Mouse (Mus musculus) cerebral cortex, adult 2 months (tissue): ENCODE data around the gene Lmod3.

Experiments
- WGBS: fragments of 180-500 bp; shearing (Covaris S2); methylation state at CpG from one replicate; pipeline ENCODE4 v1.1.7; 2018; 5-methylcytosine and 5-hydroxymethylcytosine counted together

Gene Lmod3

GRCm38 (mm10) chr6:97252711-97253221 is at the start of gene Lmod3:
TSS of gene Lmod3 (minus strand) at chr6:97252759.
- 35% methylated on average over 9 of the region's 9 CpGs for WGBS

DNA sequence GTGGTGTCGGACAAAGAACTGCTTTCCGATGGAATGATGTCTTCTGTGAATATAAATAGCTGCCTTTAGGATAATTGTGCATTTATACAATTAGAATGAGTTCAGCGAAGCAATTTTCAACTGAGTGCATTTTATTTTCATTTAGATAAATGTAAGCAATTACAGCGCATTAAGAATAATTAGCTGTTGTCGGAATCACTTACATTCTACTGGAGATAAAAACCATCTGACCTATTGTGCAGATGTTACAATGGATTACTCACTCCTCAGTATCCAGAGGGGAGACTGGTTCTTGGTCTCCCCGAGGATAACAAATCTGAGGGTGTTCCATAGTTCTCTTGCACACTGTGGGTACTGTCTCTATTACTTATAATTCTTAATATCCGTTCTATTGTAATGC is 49.7 kb upstream of the Lmod3 start:
- 85% methylated on average over 7 of the region's 7 CpGs for WGBS

- 80% methylated on average over 6 of the region's 6 CpGs for WGBS
These were observed 48.1 kb upstream of the Lmod3 start for GRCm38 (mm10) chr6:97300659-97301058.

- 90% methylated on average over 6 of the region's 6 CpGs for WGBS
These were observed 47.6 kb upstream of the Lmod3 start for GRCm38 (mm10) chr6:97300180-97300579.

GRCm38 (mm10) chr6:97297151-97297550 is 44.6 kb upstream of the Lmod3 start:
- WGBS: 86% methylated on average over 3 of the region's 3 CpGs

- WGBS: 91% methylated on average over 21 of the region's 21 CpGs
These were observed 43.4 kb upstream of the Lmod3 start for GRCm38 (mm10) chr6:97295866-97296527.

- 97% methylated on average over 9 of the region's 9 CpGs for WGBS
These were observed 42.9 kb upstream of the Lmod3 start for GRCm38 (mm10) chr6:97295416-97295815.

DNA sequence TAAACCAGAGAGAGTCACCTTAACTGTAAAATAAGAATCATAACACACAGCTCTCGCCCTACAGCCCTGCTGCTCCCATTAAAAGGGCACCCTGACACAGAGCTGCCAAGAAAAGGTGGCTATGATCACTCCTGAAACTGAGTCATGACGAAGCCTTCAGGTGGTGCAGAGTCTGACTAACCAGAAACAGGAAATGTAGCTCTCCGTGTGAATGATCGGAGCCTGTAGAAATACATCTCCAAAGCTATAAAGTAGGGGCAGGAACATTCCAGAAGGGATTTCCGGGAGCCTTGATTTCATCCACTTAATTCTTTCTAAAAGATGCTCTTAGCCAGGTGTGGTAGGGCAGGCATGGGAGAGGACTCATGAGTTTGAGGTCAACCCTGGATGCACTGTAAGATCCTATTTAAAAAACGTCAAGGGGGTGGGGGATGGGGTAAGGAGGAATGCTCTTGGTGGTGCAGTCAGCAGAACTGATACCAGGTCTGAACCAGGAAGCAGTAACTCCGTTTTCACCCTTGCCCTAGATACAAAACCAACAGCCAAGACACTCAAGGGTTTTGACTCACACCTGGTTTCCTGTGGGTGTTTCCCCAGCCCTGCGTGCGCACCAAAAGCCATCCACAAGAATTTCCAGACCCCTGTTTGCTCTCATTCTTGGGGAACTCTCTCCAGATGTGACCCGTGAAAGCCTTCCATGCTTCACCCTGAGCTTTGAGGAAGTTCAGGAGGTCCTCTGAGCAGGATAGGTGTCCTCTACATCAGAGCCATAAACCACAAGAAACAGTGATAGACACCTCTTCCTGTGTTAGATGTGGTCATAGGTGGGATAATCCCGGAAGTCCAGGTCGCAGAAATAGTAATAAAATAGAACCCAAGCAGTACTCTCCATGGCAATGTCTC is 41.4 kb upstream of the Lmod3 start:
- WGBS: 78% methylated on average over 12 of the region's 12 CpGs

- WGBS: 79% methylated on average over 5 of the region's 5 CpGs
These were observed 40.3 kb upstream of the Lmod3 start for GRCm38 (mm10) chr6:97292894-97293293.

GRCm38 (mm10) chr6:97292096-97292495 is 39.5 kb upstream of the Lmod3 start:
- 91% methylated on average over 3 of the region's 3 CpGs for WGBS

DNA sequence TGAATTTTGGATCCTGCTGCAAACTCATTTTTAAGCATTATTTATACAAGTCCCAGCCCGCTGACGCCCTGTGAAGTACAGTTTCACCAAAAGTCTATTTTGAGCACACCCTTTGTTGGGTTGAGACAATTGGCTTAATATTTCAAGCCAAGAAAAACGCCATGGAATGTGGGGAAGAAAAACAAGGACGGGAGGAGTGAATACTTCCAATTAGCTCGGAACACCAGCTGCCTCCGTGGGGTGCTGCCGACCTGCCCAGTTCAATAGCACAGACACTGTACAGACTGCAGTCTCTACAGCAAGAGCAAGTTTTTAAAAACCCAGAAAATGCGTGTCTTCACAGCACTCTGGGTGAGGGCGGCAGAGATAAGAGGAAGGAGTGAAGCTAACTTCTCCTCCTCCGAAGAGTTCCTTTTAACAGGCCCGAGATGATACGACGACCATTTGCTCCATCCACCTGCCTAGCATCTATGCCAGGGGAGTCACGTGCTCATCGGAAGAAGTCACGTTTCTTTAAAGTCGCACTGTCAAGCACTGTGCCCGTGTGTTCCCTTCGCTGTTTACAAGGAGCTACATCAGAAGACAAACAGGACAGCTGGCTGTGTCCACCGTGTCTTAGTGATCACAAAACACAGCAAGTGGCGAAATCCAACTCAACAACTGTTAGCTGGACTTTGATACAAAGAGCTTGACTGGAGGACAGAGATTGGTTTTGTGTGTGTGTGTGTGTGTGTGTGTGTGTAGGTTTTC is 38.8 kb upstream of the Lmod3 start:
- 54% methylated on average over 21 of the region's 21 CpGs for WGBS

GRCm38 (mm10) chr6:97290687-97291086 is 38.1 kb upstream of the Lmod3 start:
- WGBS: 56% methylated on average over 3 of the region's 3 CpGs

- WGBS: 90% methylated on average over 4 of the region's 4 CpGs
These were observed 37.3 kb upstream of the Lmod3 start for GRCm38 (mm10) chr6:97289838-97290237.

DNA sequence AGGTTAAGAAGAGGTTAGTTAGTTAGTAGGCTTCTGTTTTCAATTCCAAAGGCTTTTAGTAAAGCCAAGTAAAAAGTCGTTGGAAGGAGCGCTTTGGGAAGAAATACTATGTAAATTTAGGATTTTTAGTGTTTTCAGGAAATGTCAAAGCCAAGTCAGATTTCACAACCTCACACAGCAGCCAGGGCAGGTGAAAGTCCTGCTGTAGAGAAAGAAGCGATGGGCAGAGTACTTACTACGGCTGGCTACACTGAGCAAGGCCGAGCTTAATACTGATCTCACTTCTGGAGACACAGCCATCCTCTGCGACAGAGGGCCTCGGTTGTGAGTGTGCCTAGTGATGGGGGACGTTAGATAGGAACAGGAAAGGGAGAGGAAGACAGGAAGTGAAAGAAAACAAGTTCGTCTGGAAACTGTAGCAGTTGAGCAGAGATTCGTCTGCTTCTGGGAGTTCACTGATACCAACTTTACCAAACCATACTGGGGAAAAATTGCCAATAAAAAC is 36.8 kb upstream of the Lmod3 start:
- WGBS: 80% methylated on average over 10 of the region's 10 CpGs

DNA sequence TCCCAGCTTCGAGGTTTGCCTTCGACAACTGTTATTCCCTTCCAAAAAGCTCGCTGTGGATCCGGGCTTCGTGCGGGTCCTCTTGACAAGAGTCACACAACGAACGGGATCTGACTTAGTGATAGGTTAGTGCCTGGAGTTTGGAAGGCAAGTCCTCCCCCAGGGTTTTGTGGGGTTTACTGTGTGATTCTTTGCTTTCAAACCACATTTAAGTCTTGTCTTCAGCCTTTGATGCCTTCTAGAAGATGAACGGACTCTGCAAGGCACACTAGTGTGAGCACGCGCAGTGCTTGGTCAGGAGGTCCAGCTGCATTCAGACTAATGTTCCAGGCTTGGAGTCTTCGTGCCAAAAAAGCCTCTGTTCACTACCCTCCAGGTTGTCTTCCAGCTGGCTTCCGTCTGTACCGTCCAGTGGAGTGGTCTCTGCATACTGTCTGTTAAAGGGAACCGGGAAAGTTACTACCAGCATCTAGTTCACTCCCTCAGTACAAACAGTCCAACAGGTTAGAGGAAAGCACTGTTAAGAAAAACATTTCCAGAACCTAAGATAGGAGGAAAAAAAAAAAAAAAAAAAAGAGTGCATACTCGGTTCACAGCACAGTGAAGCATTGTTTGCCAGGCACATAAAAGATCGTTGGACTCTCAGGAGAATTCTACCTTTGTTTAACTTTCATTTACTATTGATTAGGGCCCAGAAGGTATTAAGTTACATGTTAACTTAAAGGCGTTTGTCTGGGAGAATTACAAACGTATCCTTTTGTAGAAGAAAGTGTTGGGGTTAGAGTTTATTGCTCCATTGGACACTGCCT is 35.7 kb upstream of the Lmod3 start:
- WGBS: 80% methylated on average over 19 of the region's 19 CpGs

GRCm38 (mm10) chr6:97286332-97286731 is 33.8 kb upstream of the Lmod3 start:
- WGBS: 96% methylated on average over 5 of the region's 5 CpGs

- WGBS: 100% methylated on average over 1 of the region's 1 CpGs
These were observed 31.1 kb upstream of the Lmod3 start for GRCm38 (mm10) chr6:97283676-97284075.

DNA sequence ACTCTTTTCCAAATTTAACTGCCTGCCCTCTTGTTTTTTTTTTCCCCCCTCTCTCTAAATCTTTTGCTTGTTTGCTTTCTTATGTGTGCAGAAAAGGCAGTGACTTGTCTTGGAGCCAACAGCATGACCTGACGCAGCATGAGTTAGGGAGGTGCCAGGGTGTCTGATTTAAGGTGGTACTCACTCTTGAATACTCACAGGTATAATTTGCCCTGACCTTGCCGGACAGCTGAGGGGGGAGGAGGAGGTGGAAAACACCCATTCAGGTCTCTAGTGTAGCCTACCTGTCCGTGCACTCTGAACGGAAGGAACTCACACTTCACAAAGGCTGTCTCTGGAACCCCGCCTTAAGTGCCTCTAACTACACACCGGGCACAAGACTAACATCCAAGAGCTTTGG is 26.3 kb upstream of the Lmod3 start:
- 66% methylated on average over 6 of the region's 6 CpGs for WGBS

DNA sequence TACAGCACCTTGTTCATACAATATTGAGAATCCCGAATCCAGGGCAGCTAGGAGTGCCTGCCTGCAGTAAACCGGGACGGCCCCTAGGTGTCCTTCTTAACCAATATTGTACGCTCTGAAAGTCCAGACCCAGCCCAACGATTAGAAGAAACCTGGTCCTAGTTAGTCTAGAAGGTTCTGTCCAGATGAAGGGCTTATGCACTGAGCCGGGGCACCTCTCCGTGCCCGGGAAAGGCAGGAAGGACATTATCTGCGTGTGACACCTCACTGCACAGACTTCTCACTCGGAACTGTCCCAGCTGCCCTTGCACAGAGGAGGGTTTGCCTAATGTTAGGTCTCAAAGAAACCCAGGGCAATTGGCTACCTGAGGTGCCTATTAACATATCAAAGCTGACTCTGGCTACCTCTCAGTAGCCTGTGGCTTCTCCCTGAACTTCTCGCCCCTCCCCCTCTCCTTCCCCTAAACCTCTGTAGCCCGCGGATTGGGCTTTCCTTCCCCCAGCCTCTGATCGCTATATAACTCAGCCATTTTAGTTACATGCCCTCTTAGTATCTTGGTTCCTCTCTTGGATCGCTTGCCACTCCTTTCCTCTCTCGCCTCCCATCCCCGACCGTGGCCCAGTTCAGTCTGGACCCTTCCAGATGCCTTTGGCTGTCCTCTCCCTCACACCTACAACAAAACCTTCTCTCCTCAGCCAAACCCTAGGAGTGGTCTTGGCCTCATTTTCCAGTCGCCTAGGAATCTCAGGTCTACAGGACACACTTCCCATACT is 25.6 kb upstream of the Lmod3 start:
- 5% methylated on average over 19 of the region's 19 CpGs for WGBS

DNA sequence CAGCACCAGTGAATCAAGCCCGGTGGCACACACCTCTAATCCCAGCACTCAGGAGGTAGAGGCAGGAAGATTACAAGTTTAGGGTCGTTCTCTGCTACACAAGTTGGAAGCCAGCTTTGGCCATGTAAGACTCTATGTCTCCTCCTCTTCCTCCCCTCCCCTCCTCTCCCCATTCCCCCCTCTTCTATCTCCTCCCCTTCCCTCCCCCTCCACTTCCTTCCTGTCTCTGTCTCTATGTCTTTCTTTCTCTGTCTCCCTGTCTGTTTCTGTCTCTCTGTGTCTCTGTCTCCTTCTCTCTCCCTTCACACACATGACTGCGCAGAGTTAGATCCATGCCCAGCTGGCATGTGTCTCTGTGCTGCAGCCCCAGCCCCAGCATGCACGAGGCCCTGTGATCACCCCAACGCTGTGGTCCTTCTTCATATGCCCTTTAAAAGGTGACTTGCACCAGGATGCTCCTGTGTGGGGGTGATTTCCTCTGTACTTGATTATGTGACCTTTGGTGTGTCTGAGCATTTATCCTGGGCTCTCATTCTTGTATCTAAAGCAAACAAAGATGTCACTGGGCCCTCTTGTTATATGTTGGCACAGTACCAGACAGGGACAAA is 24.4 kb upstream of the Lmod3 start:
- WGBS: 60% methylated on average over 5 of the region's 5 CpGs
